Mouse (Mus musculus): ENCODE measurements at regions not wholly inside any gene's neighbourhood (a gene's known extent, or its start where the extent isn't known, plus 50 kb on each side); places are given as distances from the start of the nearest gene placed in this dataset.

GRCm38 (mm10) chr11:64801351-64801750 is 177.5 kb upstream of the Elac2 start:
- no peak for DNase-seq

- DNase-seq: no peak
These were observed 173.3 kb upstream of the Elac2 start for GRCm38 (mm10) chr11:64805567-64805966.

- no peak for DNase-seq
These were observed 166.4 kb upstream of the Elac2 start for GRCm38 (mm10) chr11:64812408-64812807.

DNA sequence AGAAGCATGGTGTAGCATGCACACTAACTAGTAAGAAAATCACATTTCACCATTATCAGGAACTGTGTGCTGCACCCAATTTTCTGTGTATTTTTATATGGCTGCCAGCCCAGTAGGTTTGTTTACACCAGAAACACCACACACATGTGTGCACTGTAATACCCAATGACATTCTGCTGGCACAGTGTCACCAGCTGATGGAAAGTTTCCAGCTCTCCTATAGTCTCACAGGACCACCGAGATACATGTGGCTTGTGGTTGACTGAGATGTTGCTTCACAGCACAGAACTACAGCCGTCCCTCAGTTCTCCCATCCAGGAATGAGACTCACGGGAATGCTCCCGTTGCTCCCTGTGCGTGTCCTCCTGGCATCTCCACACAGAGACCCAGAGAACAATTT is 149.4 kb upstream of the Elac2 start:
- no peak for DNase-seq

DNA sequence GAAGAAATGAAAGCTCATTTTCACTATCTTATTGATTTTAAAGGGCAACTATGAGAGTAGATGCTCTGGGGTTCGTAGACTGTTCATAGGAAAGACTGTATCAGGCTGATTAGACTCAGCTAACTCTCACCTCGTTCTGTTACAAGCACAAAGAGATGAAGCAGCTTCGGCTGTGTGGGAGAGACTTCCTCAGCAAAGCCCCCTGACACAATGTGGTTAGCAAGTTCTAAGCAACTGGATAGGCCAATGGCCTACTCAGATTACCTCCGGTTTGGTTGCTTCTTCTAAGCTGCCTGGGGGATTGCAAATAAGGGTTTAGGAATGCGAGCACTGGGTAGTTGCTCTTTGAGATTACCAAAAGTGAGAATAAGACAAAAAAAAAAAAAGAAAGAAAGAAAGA is 146.4 kb upstream of the Elac2 start:
- DNase-seq: no peak

DNA sequence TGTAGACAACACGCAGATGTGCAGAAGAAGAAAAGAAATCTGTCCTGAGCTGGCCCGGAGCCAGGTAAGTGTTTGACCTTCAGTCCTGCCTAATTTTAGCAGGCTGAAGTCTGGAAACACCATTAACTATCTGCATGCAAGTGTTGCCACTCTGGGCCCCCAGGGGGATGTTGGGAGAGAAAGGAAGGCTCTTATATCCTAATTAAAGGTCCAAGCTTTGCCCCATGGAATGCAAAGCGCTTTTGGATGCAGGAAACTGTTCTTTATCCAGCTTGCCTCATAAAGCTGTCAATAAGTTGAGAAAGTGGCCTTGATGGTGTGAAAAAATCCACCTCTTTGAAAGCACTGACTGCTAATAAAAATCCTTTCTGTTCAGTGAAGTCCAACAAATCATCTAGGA is 145.1 kb upstream of the Elac2 start:
- no peak for DNase-seq

GRCm38 (mm10) chr11:64836771-64837170 is 142.1 kb upstream of the Elac2 start:
- no peak for DNase-seq

GRCm38 (mm10) chr11:64841092-64841491 is 137.7 kb upstream of the Elac2 start:
- no peak for DNase-seq

- no peak for DNase-seq
These were observed 135.9 kb upstream of the Elac2 start for GRCm38 (mm10) chr11:64842775-64843530.

DNA sequence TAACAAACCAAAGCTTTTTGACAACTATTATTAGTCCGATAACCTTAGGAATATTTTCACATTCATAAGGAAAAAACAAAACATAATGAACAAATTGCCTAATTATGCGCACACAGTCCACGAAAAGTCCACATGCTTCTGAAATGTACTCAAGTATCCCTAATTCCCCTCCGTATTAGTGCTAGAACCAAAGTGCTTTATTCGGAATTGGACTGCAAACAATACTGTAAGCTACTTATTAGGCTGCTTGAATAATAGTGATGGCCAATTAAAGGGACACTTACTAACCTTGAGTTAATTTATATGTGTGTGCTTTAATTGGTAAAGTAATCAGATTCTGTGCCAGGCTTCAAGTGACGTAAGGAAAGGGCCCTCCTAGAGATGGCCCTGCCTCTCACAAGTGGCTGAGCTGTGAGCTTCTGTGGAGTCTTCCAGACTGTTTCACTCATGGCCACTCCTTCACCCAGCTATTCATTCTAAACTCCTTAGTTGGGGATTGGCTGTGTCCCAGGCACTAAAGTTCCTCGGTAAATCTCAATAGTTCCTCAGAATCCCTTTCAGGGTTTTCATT is 132.2 kb upstream of the Elac2 start:
- DNase-seq: no peak

- DNase-seq: no peak
These were observed 119.2 kb upstream of the Elac2 start for GRCm38 (mm10) chr11:64859636-64860035.

DNA sequence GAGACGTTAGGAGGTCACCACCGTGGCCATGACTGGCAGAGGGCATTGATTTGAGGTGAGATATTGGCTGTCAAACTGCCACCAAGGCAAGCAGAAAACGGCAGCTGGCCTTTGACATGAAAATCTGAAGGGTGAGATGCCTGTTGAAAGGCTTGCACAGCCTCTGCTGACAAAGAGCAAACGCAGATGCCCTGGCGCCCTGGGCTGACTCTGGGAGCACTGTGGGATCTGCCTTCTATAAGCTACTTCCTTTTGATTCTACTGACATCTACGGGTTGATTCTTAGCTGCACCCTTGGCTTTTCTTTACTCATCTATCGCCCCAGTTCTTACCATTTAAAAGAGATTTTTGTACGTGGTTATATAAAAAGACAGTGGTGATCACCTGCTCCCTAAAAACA is 98.2 kb upstream of the Elac2 start:
- DNase-seq: no peak

GRCm38 (mm10) chr11:64884518-64884917 is 94.3 kb upstream of the Elac2 start:
- DNase-seq: no peak

DNA sequence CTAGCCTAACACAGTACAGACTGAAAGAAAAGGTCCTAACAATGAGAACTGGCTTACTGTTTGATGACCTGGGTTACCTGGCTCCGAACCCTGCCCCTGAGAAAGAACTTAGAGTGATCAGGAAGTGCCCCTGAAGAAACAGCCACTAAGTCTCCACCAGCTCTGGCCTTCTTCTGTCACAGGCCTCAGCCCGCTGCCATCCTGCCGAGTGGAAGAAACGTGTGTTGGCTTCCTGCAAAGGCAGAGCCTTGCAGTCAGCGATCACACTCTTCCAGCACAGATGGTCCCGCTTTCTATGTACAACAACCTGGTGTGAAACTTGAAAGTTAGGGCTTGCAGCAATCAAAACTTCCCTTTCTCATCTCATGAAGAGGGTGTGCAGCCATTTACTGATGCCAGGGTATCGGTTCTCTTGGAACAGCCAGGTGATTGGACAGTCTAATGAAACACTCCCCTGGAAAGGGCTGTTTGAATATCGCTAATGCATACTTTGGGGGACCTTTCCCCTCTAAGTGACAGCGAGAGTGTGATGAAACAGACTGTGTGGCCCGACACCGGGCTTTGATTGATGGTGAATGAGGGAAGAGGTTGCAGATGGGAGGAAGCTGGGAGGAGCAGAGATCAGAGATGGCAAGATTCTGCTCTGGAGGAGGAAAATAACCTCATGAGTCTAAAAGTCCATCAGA is 89.4 kb upstream of the Elac2 start:
- DNase-seq: no peak

DNA sequence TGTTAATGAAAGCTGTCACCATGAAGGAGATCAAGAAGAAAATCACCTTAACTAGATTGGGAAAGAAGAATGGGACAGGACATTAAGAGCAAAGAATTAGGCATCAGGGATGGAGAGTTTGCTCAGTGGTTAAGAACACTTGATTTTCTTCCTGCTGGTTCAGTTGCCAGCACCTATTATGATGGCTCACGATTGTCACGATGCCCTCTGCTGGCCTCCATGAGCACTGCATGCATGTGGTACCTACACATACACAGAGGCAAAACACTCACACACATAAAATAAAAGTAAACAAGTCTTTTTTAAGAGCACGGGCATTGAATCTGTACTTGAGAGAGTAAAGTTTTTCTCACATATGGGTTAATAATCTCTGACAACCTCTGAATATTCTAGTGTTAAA is 88.1 kb upstream of the Elac2 start:
- DNase-seq: no peak

DNA sequence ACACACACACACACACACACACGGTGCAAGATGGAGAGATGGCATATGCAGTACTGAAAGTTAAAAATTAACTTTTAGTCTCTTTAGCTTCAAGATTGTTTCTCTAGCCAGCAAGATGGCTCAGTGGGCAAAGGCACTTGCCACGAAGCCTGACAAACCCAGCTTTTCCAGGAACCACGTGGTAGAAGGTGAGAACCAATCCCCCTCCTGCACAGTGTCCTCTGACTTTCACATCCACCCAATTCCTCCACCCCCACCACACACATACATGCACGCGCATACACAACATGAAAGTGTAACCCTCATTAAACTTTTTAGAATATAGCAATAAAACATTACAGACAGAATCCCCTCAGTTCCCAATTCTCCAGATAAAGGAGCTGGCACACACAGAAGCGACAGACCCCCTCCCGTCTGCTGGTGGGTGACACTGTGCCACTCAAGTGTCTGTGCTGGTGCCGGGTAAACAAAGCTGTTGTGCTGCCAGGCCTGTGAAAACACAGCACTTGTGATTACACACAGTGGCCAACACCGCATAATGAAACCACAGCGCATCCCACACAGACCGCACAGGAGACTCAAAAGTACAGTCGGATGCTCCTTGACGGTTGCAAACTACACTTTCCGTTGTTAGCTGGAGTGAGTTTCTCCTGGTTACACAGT is 82.9 kb upstream of the Elac2 start:
- DNase-seq: no peak

- DNase-seq: peak; percentile 6
These were observed 79.9 kb upstream of the Elac2 start for GRCm38 (mm10) chr11:64898758-64899586.

DNA sequence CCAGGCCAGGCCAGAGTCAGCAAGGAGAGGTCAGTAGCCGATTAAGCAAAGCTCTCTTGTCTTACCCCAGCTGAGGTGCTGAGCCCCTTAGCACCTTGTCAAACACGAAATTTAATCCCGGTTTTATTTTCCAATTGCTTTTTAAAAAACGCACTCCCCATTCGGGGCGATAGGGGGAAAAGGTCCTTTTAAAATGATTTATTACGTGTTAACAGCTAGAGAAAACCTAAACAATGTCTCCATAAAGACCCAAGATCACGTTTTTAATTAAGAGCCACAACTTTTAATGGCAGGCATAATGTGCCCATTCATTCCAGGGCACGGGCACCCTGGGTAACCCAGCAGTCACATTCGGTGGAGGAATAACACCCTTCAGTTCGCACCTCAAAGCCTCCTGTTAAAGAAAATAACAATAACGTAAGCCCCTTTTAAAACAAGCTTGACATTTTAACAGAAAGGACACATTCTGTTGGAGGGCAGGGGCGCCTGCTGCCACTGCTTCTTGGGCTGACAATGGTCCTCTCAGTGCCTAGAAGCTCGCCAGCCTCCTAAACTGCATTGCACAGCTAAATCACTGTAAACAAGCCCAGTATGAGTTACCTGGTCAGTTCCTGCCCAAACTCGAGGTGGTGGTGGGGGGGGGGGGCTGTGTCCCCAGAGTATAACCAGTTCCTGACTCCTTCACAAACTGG is 79.1 kb upstream of the Elac2 start:
- DNase-seq: no peak

DNA sequence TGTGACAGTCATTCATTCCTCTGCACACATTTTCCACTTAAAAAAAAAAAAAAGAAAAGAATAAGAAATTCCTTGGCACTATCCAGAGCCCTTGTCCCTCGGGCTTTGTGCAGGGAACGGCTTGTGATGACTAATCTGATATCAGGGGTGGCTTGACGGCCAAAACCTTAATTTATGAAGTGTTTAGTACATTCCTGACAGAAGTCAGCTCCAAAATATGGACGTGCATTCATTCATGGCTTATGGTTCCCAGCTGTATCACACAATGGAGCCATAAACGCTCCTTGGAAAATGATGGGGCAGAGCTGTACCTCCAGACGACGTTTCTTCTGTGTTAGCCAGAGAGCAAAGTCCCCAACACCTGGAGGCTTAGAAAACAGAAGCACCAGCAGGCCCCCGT is 62.1 kb upstream of the Elac2 start:
- DNase-seq: no peak

DNA sequence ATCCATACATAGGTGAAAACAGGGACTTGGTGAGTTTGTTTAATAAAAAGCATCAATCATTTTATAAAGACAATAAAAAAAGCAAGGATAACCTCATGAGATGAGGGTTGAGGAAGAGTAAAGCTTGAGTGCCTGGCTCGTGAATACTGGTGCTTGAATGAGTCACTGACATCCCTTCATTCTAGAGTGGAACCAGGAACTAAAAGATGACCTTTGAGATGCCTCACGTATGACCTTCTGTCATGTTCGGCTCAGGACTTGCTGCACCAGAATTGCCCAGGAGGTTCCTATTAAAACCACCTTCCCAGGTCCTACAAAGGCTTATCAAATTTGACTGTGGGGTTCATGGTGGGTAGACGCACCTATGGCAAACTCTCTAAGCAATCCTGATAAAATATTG is 61.5 kb upstream of the Elac2 start:
- no peak for DNase-seq

DNA sequence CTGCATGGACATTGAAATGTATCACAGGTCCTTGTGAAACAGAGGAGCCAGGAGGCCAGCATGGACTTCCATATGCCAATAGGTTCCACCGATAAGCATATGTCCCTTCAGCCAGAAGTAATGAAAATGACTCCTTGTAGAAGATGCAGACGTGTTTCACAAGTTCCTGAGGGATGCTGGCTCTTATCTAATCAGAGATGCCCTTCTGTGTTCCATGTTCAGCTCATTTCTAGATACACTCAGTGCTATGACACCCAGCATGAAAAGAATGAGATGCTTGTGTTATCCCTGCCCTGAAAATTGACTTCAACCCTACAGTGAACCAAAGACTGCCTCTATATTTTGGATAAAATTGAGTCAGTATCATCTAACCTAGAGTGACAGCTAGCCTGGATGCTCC is 53.8 kb upstream of the Elac2 start:
- DNase-seq: no peak

DNA sequence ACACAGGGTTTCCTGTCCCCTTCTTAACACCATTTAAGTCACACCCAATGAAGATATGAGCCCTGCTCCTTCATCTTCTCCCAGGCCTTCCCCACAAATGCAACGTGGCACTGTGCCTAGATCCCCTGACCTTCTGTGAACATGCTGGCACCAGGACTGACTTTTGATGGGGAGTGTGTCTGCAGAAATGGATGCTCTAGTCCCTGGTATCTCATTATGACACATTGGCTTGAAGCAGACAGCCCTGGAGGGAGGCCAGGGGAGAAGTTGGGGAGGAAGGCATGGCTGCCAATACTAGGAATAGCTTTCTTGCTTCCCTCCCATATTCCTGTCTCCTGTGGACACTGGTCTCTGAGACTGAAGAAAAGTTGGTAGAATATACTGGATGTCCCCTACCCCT is 52.9 kb upstream of the Elac2 start:
- DNase-seq: no peak

All from cerebellum, adult 11-12 months (tissue).